Mouse (Mus musculus): ENCODE measurements around the gene Loxl4. TPM values are rescaled to one million over a fixed set of nuclear protein-coding genes. Genes with fewer than 3 reads are reported as not detected.

Gene Loxl4
- polyA plus RNA-seq, 1 experiment from 2014 or later, result 0.81 TPM

- WGBS, result 95% methylated on average over 5 of the region's 5 CpGs
- no peak overlapping the region for H3K27ac ChIP-seq
Observed at GRCm38 (mm10) chr19:42583677-42584076, 28.9 kb downstream of the Loxl4 start.

DNA sequence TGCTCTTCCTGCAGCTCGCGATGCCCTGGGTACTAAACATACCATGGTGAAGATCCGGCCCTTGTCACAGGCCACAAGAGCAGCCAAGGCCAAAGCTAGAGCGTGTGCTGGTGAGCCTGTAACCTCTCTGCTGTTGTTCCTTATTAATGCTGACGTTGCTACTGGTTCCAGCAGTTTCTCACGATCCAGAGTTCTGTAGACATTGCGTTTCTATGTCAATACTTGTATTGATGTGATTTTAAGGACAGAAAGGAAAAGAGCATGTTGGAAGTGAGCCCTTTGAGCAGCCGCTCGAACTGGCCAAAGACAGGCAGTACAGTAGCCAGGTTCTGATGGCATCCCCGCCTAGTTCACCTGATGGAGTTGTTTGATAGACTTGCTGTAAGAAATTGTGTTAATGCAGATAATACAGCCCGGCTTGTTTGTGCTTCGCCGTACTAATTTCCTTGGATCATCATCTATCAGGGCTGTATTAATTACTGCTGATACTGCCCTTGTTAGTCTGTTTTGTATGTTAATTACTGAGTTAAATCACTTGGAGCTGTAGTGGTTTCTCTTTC lies 29.7 kb downstream of the Loxl4 start:
- 93% methylated on average over 13 of the region's 13 CpGs for WGBS
- H3K27me3 ChIP-seq, result no peaks in the 10 kb centered on the region
- no peak overlapping the region for H3K4me3 ChIP-seq
- H3K9me3 ChIP-seq, result no peaks in the 10 kb centered on the region
- ATAC-seq (ENCODE audit: low FRiP score, low read depth), result no peak
- H3K9ac ChIP-seq, result no peak overlapping the region
- H3K4me2 ChIP-seq (replicated peaks), result no peak overlapping the region
- H3K36me3 ChIP-seq, result peaks cover 24% of the 10 kb centered on the region
- H3K27ac ChIP-seq, result no peak overlapping the region
- H3K4me1 ChIP-seq, result no peaks in the 10 kb centered on the region

More at GRCm38 (mm10) chr19:42583677-42584076, 28.9 kb downstream of the Loxl4 start:
- Histone ChIP-seq H3K4me2 (replicated peaks) (no peak overlapping the region), H3K9ac (no peak overlapping the region), H3K36me3 (peaks cover 24% of the 10 kb centered on the region), H3K4me1 (no peaks in the 10 kb centered on the region), H3K4me3 (no peak overlapping the region), H3K27me3 (no peaks in the 10 kb centered on the region), H3K9me3 (no peaks in the 10 kb centered on the region)
- ATAC-seq (ENCODE audit: low FRiP score, low read depth), result no peak

DNA sequence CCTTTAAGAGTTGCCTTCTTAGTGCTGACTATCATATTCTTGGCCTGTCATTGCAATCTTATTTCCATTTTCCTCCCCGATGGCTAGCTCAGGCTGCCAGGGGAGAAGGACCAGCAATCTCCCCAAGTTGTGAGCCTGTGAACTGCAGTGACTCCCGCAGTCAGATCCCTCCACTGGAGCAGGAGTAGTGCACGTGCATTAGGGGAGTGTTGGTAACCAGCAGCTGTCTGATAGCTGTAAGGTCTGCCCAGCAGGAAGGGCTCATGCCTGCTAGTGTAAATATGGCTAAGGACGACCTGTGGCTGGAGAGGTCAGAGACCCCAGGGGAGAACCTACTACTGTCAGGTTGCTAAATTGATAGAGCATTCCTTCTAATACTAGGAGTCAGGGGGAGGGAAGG lies 31.9 kb downstream of the Loxl4 start:
- Histone ChIP-seq H3K4me3 (no peak overlapping the region), H3K27me3 (no peaks in the 10 kb centered on the region), H3K36me3 (peaks cover 24% of the 10 kb centered on the region), H3K9ac (no peak overlapping the region), H3K4me1 (no peaks in the 10 kb centered on the region), H3K9me3 (no peaks in the 10 kb centered on the region), H3K4me2 (replicated peaks) (no peak overlapping the region), H3K27ac (no peak overlapping the region)
- ATAC-seq (ENCODE audit: low FRiP score, low read depth), result no peak
- 43% methylated on average over 4 of the region's 4 CpGs for WGBS

DNA sequence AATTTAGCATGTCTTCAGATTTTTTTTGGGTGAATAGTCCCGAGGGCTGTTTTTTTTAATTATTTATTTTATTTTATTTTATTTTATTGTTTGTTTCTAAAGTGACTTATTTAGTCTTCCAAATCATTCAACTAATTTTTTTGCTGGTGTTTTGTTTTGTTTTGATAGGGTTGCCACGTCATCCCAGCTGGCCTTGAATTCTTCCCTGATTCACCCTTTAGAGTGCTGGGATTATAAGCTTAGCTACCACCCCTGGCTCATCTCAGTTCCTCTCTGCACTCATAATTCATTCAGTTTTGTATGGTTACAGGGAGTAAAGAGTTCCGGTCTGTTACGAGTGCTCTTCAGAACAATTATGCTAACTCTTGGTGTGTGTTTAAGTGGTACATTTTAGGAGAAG lies 34.0 kb downstream of the Loxl4 start:
- no peak for ATAC-seq (ENCODE audit: low FRiP score, low read depth)
- Histone ChIP-seq H3K4me2 (replicated peaks) (no peak overlapping the region), H3K27ac (no peak overlapping the region), H3K27me3 (no peaks in the 10 kb centered on the region), H3K9ac (no peak overlapping the region), H3K36me3 (peaks cover 13% of the 10 kb centered on the region), H3K4me1 (no peaks in the 10 kb centered on the region; the same call in 1 of the 2 replicates), H3K9me3 (no peaks in the 10 kb centered on the region), H3K4me3 (no peak overlapping the region)
- 79% methylated on average over 4 of the region's 4 CpGs for WGBS

DNA sequence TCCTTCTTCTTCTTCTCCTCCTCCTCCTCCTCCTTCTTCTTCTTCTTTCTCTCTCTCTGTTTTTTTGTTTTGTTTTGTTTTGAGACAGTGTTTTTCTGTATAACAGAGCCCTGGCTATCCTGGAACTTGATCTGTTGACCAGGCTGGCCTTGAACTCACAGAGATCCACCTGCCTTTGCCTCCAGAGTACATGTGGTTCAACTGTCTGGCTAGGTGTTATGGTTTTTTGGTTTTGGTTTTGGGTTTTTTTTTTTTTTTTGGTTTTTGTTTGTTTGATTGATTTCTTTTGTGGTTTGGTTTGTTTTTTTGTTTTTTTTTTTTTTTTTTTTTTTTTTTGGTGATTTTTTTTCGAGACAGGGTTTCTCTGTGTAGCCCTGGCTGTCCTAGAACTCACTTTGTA lies 35.8 kb downstream of the Loxl4 start:
- Histone ChIP-seq H3K4me2 (replicated peaks) (no peak overlapping the region), H3K27me3 (no peaks in the 10 kb centered on the region), H3K9ac (no peak overlapping the region), H3K4me3 (no peak overlapping the region), H3K4me1 (no peaks in the 10 kb centered on the region; the same call in 1 of the 2 replicates), H3K9me3 (no peaks in the 10 kb centered on the region), H3K27ac (no peak overlapping the region), H3K36me3 (0 out of 2 replicates have a peak, but pooled peaks cover 4% of the 10 kb centered on the region)
- ATAC-seq (ENCODE audit: low FRiP score, low read depth), result no peak
- 80% methylated on average over 1 of the region's 1 CpGs for WGBS

DNA sequence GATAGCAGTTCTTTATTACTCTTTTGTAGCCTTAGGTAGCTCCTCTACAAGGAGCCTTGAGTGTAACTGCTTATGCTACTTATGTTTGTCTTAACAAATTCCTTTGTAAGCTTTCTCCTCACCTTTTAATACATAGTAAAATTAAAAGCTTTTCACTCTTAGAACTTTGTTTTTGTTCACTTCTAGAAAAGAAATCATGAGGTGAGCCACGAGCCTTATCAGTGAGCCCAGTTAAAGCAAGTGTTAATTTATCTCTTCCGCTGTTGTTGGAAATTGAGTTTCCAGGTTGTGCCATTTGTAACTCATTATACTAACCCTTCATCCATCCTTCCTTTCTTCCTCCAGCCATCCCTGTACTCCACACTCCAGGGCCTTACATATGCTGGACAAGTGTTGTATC lies 37.3 kb downstream of the Loxl4 start:
- H3K4me3 ChIP-seq, result no peak overlapping the region
- no peak overlapping the region for H3K9ac ChIP-seq
- no peaks in the 10 kb centered on the region for H3K27me3 ChIP-seq
- H3K36me3 ChIP-seq, result 0 out of 2 replicates have a peak, but pooled peaks cover 4% of the 10 kb centered on the region
- no peak for ATAC-seq (ENCODE audit: low FRiP score, low read depth)
- 61% methylated on average over 2 of the region's 2 CpGs for whole genome bisulfite sequencing
- no peak overlapping the region for H3K27ac ChIP-seq
- H3K9me3 ChIP-seq, result no peaks in the 10 kb centered on the region
- no peaks in the 10 kb centered on the region; the same call in 1 of the 2 replicates for H3K4me1 ChIP-seq
- H3K4me2 ChIP-seq (replicated peaks), result no peak overlapping the region

- no peak for ATAC-seq (ENCODE audit: low FRiP score, low read depth)
- H3K4me3 ChIP-seq, result no peak overlapping the region
- no peaks in the 10 kb centered on the region; the same call in 1 of the 2 replicates for H3K4me1 ChIP-seq
- no peaks in the 10 kb centered on the region for H3K27me3 ChIP-seq
- H3K27ac ChIP-seq, result no peak overlapping the region
- WGBS, result 75% methylated on average over 4 of the region's 4 CpGs
- no peak overlapping the region for H3K4me2 ChIP-seq (replicated peaks)
- H3K9me3 ChIP-seq, result no peaks in the 10 kb centered on the region
- no peak overlapping the region for H3K9ac ChIP-seq
- H3K36me3 ChIP-seq, result 0 out of 2 replicates have a peak, but pooled peaks cover 4% of the 10 kb centered on the region
Observed at GRCm38 (mm10) chr19:42571291-42571690, 41.3 kb downstream of the Loxl4 start.

DNA sequence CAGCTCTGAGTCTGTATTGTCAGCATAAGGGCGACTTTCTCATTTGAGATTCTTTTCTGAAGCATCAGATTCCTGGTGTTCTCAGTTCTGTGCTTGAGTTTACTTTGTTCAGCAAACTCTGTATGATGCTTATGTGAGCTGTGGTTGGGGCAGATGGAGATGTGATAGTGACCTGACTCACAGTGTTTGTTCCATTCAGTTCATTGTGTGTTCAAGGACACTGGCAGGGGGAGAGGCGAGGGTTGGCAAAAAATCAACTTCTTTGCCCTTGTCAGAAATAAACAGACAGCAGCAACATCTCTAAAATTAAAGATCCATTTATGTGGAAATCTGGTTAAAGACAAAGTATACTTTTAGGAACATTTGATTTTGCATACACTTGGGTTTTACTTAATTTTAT lies 43.5 kb downstream of the Loxl4 start:
- WGBS, result 85% methylated on average over 2 of the region's 2 CpGs
- H3K27me3 ChIP-seq, result no peaks in the 10 kb centered on the region
- H3K4me2 ChIP-seq (replicated peaks), result no peak overlapping the region
- no peak for ATAC-seq (ENCODE audit: low FRiP score, low read depth)
- no peak overlapping the region for H3K4me3 ChIP-seq
- no peaks in the 10 kb centered on the region for H3K4me1 ChIP-seq
- no peak overlapping the region for H3K27ac ChIP-seq
- peaks cover 6% of the 10 kb centered on the region; the same call in 1 of the 2 replicates for H3K36me3 ChIP-seq
- no peaks in the 10 kb centered on the region for H3K9me3 ChIP-seq
- H3K9ac ChIP-seq, result no peak overlapping the region

GRCm38 (mm10) chr19:42567020-42567419 lies 45.6 kb downstream of the Loxl4 start:
- H3K36me3 ChIP-seq, result peaks cover 20% of the 10 kb centered on the region
- no peaks in the 10 kb centered on the region for H3K9me3 ChIP-seq
- H3K4me2 ChIP-seq (replicated peaks), result no peak overlapping the region
- H3K4me1 ChIP-seq, result no peaks in the 10 kb centered on the region
- no peak overlapping the region for H3K27ac ChIP-seq
- no peaks in the 10 kb centered on the region for H3K27me3 ChIP-seq
- H3K9ac ChIP-seq, result no peak overlapping the region
- no peak overlapping the region for H3K4me3 ChIP-seq
- no peak for ATAC-seq (ENCODE audit: low FRiP score, low read depth)

DNA sequence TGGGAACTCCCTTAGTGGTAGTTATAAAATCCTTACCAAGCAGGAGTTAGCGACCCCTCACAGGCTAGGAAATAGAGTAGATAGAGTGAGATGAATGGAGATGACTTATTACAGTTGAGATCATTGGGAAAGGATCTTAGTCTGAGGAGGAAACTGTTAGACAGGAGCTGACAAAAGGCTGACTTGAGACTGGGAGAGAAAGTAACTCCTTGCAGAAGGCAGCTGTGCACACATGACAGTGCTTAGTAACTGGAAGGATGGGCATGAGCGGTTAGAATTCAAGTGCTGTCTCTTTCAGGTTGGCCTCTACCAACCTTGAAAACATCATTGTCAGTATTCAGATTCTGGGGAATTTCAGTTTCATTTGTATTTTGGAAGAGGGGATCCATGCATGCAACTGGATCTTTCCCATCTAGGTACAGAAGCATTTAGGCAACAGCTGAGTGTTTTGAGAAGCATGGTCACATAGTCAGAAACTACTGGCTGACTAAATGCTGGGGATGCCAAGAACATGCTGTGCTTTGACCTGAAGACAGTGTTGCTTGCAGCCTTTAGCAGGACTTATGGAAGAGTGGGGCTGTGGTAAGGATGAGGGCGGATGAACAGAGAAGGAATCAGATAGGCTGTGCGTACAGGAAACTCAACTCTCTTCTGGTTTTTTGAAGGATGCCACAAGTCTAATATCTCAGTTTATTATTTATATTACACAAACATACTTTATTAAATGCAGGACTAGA lies 46.2 kb downstream of the Loxl4 start:
- Histone ChIP-seq H3K9me3 (no peaks in the 10 kb centered on the region), H3K9ac (no peak overlapping the region), H3K4me3 (no peak overlapping the region), H3K4me1 (no peaks in the 10 kb centered on the region), H3K27me3 (no peaks in the 10 kb centered on the region), H3K4me2 (replicated peaks) (no peak overlapping the region), H3K27ac (no peak overlapping the region), H3K36me3 (peaks cover 20% of the 10 kb centered on the region)
- ATAC-seq (ENCODE audit: low FRiP score, low read depth), result no peak
- WGBS, result 96% methylated on average over 4 of the region's 4 CpGs

GRCm38 (mm10) chr19:42563726-42564270 lies 48.8 kb downstream of the Loxl4 start:
- Histone ChIP-seq H3K27me3 (no peaks in the 10 kb centered on the region), H3K4me2 (replicated peaks) (no peak overlapping the region), H3K9ac (no peak overlapping the region), H3K9me3 (no peaks in the 10 kb centered on the region), H3K27ac (no peak overlapping the region), H3K4me3 (no peak overlapping the region), H3K36me3 (peaks cover 20% of the 10 kb centered on the region), H3K4me1 (no peaks in the 10 kb centered on the region)
- ATAC-seq (ENCODE audit: low FRiP score, low read depth), result no peak
- WGBS, result 86% methylated on average over 3 of the region's 3 CpGs

DNA sequence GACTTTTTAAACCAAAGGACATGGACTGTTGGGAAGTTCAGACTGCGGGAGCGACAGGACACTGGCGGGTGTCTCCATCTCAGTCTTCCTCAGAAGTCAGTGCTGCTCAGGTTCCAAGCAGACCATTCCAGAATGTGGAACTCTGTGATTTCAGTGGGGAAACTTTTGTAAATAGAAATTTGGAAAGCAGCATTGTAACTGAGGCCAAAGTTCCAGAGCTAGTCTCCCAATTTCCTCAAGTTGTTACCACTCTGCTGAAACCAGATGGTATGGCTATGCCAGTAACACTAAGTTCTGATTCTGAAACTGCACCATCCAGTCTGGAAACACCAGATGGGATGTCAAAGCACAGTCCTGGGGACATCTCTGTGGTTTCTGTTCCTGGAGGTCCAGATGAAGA lies 49.6 kb downstream of the Loxl4 start:
- Histone ChIP-seq H3K27ac (no peak overlapping the region), H3K9ac (no peak overlapping the region), H3K4me3 (no peak overlapping the region), H3K9me3 (no peaks in the 10 kb centered on the region), H3K4me1 (no peaks in the 10 kb centered on the region), H3K4me2 (replicated peaks) (no peak overlapping the region), H3K27me3 (no peaks in the 10 kb centered on the region), H3K36me3 (peaks cover 20% of the 10 kb centered on the region)
- ATAC-seq (ENCODE audit: low FRiP score, low read depth), result no peak
- WGBS, result 98% methylated on average over 3 of the region's 3 CpGs
